In genomic region chr3:88410645-88411031, GRCm38 (mm10) we compare ENCODE assay signal across 9 mouse cellular contexts. TPM values are rescaled to one million over a fixed set of nuclear protein-coding genes. Genes with fewer than 3 reads are reported as not detected.
DNase-seq lines count a peak whose midpoint lies in the region; ATAC-seq and TF ChIP-seq lines count a peak whose summit lies in the region.
"Had no signal": no experiment of that assay in that cellular context is flagged by ENCODE, and none has a peak within 500 bp of the region (broad histone marks: within the 10 kb centered on the region; RNA-seq: fewer than 3 reads in every experiment).

No protein-coding gene starts in this region.

- DNase-seq in heart, adult 11 months, result peak; percentile 93
- no peak for DNase-seq in heart, adult 18-20 months
- DNase-seq in MEL (ENCODE audit: low read depth, low spot score), result no peak
- no peak for DNase-seq in heart, postnatal 0 days (ENCODE audit: low spot score)
- peak; percentile 19 for DNase-seq in liver, embryonic 13.5 days
- peak; percentile 81 for DNase-seq in yolk sac, embryonic 10.5 days (ENCODE audit: low spot score)
- DNase-seq in adrenal gland, adult 2 months, result no peak

- H3K9ac ChIP-seq in MEL (ENCODE audit: control insufficient read depth, low read depth, low read length, poor library complexity, severe bottlenecking), result peak overlapping the region; percentile 95
- peak overlapping the region; percentile 85; the same call in 1 of the 2 replicates for H3K9ac ChIP-seq in heart, postnatal 0 days (replicated peaks; ENCODE audit: low read depth, low read length)
- peak overlapping the region; percentile 86 for H3K9ac ChIP-seq in liver, embryonic 13.5 days

- peaks cover 0 to 26% of the 10 kb centered on the region in 2 experiments; a peak in 3 of 4 replicates for H3K4me1 ChIP-seq in MEL (ENCODE audit: control insufficient read depth in 1 of 2, insufficient read depth in 2 of 2, low read length in 2 of 2)
- H3K4me1 ChIP-seq in heart, postnatal 0 days (ENCODE audit: control insufficient read depth, insufficient read depth), result peaks cover 12% of the 10 kb centered on the region; the same call in 1 of the 2 replicates
- H3K4me1 ChIP-seq in liver, embryonic 13.5 days (replicated peaks), result peaks cover 82% of the 10 kb centered on the region

- peak overlapping the region; percentile 84 for H3K27ac ChIP-seq in MEL (ENCODE audit: control insufficient read depth, low read depth, low read length)
- peak overlapping the region; percentile 100 for H3K27ac ChIP-seq in heart, postnatal 0 days (ENCODE audit: low read depth)
- H3K27ac ChIP-seq in liver, embryonic 13.5 days, result peak overlapping the region; percentile 91

- H3K27me3 ChIP-seq in MEL (ENCODE audit: control insufficient read depth in 1 of 2, insufficient read depth in 2 of 2, low read length in 2 of 2), result no peaks in the 10 kb centered on the region
- no peaks in the 10 kb centered on the region for H3K27me3 ChIP-seq in heart, postnatal 0 days (ENCODE audit: control insufficient read depth, insufficient read depth, low read length)
- H3K27me3 ChIP-seq in liver, embryonic 13.5 days, result no peaks in the 10 kb centered on the region

- ATAC-seq in heart, postnatal 0 days (ENCODE audit: insufficient read depth, low read depth), result peak; percentile 2; the same call in 1 of the 2 replicates
- no peak for ATAC-seq in liver, embryonic 13.5 days (ENCODE audit: low read depth)
- no peak for ATAC-seq in inflammation-experienced regulatory T-cells, adult 6 months

- H3K4me2 ChIP-seq in heart, postnatal 0 days (ENCODE audit: low read depth, low read length), result peak overlapping the region; percentile 62
- H3K4me2 ChIP-seq in liver, embryonic 13.5 days, result peak overlapping the region; percentile 92

- H3K9me3 ChIP-seq in MEL (replicated peaks; ENCODE audit: insufficient read depth, low read length), result no peaks in the 10 kb centered on the region
- H3K9me3 ChIP-seq in heart, postnatal 0 days (replicated peaks; ENCODE audit: control insufficient read depth, low read length), result no peaks in the 10 kb centered on the region
- no peaks in the 10 kb centered on the region for H3K9me3 ChIP-seq in liver, embryonic 13.5 days (replicated peaks)

- peak overlapping the region; percentile 55 to 87 for H3K4me3 ChIP-seq in MEL (ENCODE audit: control insufficient read depth in 1 of 2, insufficient read depth in 1 of 2, low read depth in 2 of 2, low read length in 2 of 2)
- peak overlapping the region; percentile 64 for H3K4me3 ChIP-seq in heart, postnatal 0 days (ENCODE audit: low read depth, low read length)
- H3K4me3 ChIP-seq in liver, embryonic 13.5 days (replicated peaks), result peak overlapping the region; percentile 77

- TF ChIP-seq RAD21 in MEL (IDR thresholded peaks at IDR 0.05; ENCODE audit: low read depth, low read length), result no peak

- H3K79me2 ChIP-seq in MEL (ENCODE audit: control insufficient read depth, insufficient read depth, low read length, poor library complexity), result peaks cover 26% of the 10 kb centered on the region

- TF ChIP-seq POLR2A in MEL (IDR thresholded peaks at IDR 0.05; ENCODE audit: control insufficient read depth in 1 of 2, insufficient read depth in 1 of 2, low read depth in 1 of 2, low read length in 2 of 2, poor library complexity in 1 of 2), result no peak

- 19% methylated on average over 7 of the region's 7 CpGs for WGBS in heart, postnatal 0 days
- 27% methylated on average over 7 of the region's 7 CpGs for WGBS in liver, embryonic 13.5 days (ENCODE audit: insufficient replicate concordance)

- TF ChIP-seq EP300 in MEL (IDR thresholded peaks at IDR 0.05; ENCODE audit: low read depth in 1 of 2, low read length in 2 of 2), result no peak
- no peak for TF ChIP-seq EP300 in heart, postnatal 0 days (IDR thresholded peaks at IDR 0.05; ENCODE audit: low read depth)

- TF ChIP-seq CTCF in MEL (IDR thresholded peaks at IDR 0.05 in 2 of 3, conservative IDR thresholded peaks at IDR 0.05 in 1 of 3; ENCODE audit: control insufficient read depth in 1 of 3, insufficient read depth in 1 of 3, low read depth in 2 of 3, low read length in 3 of 3, poor library complexity in 1 of 3, severe bottlenecking in 1 of 3), result no peak
- TF ChIP-seq CTCF in heart, postnatal 0 days (IDR thresholded peaks at IDR 0.05; ENCODE audit: low read depth), result no peak

- peaks cover 0 to 15% of the 10 kb centered on the region in 2 experiments; a peak in 3 of 4 replicates for H3K36me3 ChIP-seq in MEL (ENCODE audit: control insufficient read depth in 1 of 2, insufficient read depth in 2 of 2, low read length in 2 of 2)
- peaks cover 20% of the 10 kb centered on the region for H3K36me3 ChIP-seq in heart, postnatal 0 days (replicated peaks; ENCODE audit: control insufficient read depth, insufficient read depth, low read length)
- H3K36me3 ChIP-seq in liver, embryonic 13.5 days, result peaks cover 46% of the 10 kb centered on the region

TF ChIP-seq in MEL, 35 proteins besides CTCF, POLR2A, EP300 and RAD21:
- TF ChIP-seq MEF2A (IDR thresholded peaks at IDR 0.05; ENCODE audit: extremely low read depth, insufficient replicate concordance, low read depth, low read length, poor library complexity, severe bottlenecking), result no peak
- TF ChIP-seq CHD1 (IDR thresholded peaks at IDR 0.05; ENCODE audit: low read depth, low read length), result peak; percentile 28; the same call in 1 of the 2 replicates

RNA-seq across cellular contexts. Expression of gene Pmf1, which starts 0.5 kb away (rescaled TPM):
- 10 to 100 TPM; 16.8 to 18.3 TPM for total RNA-seq in heart, adult 18-20 months (2021)
- total RNA-seq in MEL (2012; rRNA removed), result 139 and 144 TPM in 2 replicates
- 100 to 1,000 TPM in 1 of 2 experiments, not detected in 1; 357 TPM for polyA plus RNA-seq in MEL (2012; ENCODE audit: insufficient read depth in 1 of 2, insufficient read length in 2 of 2, low read depth in 1 of 2, low replicate concordance in 2 of 2, missing spikeins in 1 of 2)
- 86.0 and 116 TPM in 2 replicates for total RNA-seq in heart, postnatal 0 days (2014; rRNA removed; ENCODE audit: low replicate concordance)
- polyA plus RNA-seq in heart, postnatal 0 days (2015; fragmentation: Nextera tagmentation; extraction: Ambion mirVana), result 62.9 and 65.8 TPM in 2 replicates
- polyA plus RNA-seq in liver, embryonic 13.5 days (2015; fragmentation: Nextera tagmentation; extraction: Ambion mirVana), result 97.1 and 105 TPM in 2 replicates
- total RNA-seq in adrenal gland, adult 2 months (2021), result 10 to 100 TPM; 31.1 to 43.0 TPM
- 75.8 and 77.4 TPM in 2 replicates for polyA plus RNA-seq in adrenal gland, adult 2 months (2012; rRNA removed)
- 100 to 1,000 TPM in 1 of 3 experiments, 10 to 100 TPM in 2; 46.3 to 105 (median 50.5) TPM for polyA plus RNA-seq in inflammation-experienced regulatory T-cells, adult 6 months (2017; shearing (Covaris generic))

RNA-seq across cellular contexts. Expression of gene Slc25a44, which starts 14.3 kb away (rescaled TPM):
- 10 to 100 TPM; 12.3 to 14.2 TPM for total RNA-seq in heart, adult 18-20 months (2021)
- 26.2 and 30.5 TPM in 2 replicates for total RNA-seq in MEL (2012; rRNA removed)
- polyA plus RNA-seq in MEL (2012; ENCODE audit: insufficient read depth in 1 of 2, insufficient read length in 2 of 2, low read depth in 1 of 2, low replicate concordance in 2 of 2, missing spikeins in 1 of 2), result 10 to 100 TPM in 1 of 2 experiments, not detected in 1; 34.6 TPM
- 17.2 and 25.4 TPM in 2 replicates for total RNA-seq in heart, postnatal 0 days (2014; rRNA removed; ENCODE audit: low replicate concordance)
- polyA plus RNA-seq in heart, postnatal 0 days (2015; fragmentation: Nextera tagmentation; extraction: Ambion mirVana), result 9.6 and 9.7 TPM in 2 replicates
- polyA plus RNA-seq in liver, embryonic 13.5 days (2015; fragmentation: Nextera tagmentation; extraction: Ambion mirVana), result 10.4 and 13.2 TPM in 2 replicates
- total RNA-seq in adrenal gland, adult 2 months (2021), result 10 to 100 TPM; 51.1 to 59.4 TPM
- 40.7 and 40.9 TPM in 2 replicates for polyA plus RNA-seq in adrenal gland, adult 2 months (2012; rRNA removed)
- 10 to 100 TPM; 11.2 to 14.6 (median 14.4) TPM for polyA plus RNA-seq in inflammation-experienced regulatory T-cells, adult 6 months (2017; shearing (Covaris generic))

RNA-seq across cellular contexts. Expression of gene Bglap, which starts 26.4 kb away (rescaled TPM):
- total RNA-seq in heart, adult 18-20 months (2021), result not detected
- not detected in 2 replicates for total RNA-seq in MEL (2012; rRNA removed)
- under 1 TPM in 1 of 2 experiments, not detected in 1; 0.17 TPM for polyA plus RNA-seq in MEL (2012; ENCODE audit: insufficient read depth in 1 of 2, insufficient read length in 2 of 2, low read depth in 1 of 2, low replicate concordance in 2 of 2, missing spikeins in 1 of 2)
- total RNA-seq in heart, postnatal 0 days (2014; rRNA removed; ENCODE audit: low replicate concordance), result not detected in 2 replicates
- not detected in 2 replicates for polyA plus RNA-seq in heart, postnatal 0 days (2015; fragmentation: Nextera tagmentation; extraction: Ambion mirVana)
- not detected in 2 replicates for polyA plus RNA-seq in liver, embryonic 13.5 days (2015; fragmentation: Nextera tagmentation; extraction: Ambion mirVana)
- 1 to 10 TPM in 1 of 2 experiments, under 1 TPM in 1; 0.86 to 3.4 TPM for total RNA-seq in adrenal gland, adult 2 months (2021)
- polyA plus RNA-seq in adrenal gland, adult 2 months (2012; rRNA removed), result 1.1 TPM in 1 of 2 replicates, not detected in the other
- not detected for polyA plus RNA-seq in inflammation-experienced regulatory T-cells, adult 6 months (2017; shearing (Covaris generic))

RNA-seq across cellular contexts. Expression of gene Bglap2, which starts 32.1 kb away (rescaled TPM):
- total RNA-seq in heart, adult 18-20 months (2021), result not detected
- not detected in 2 replicates for total RNA-seq in MEL (2012; rRNA removed)
- not detected for polyA plus RNA-seq in MEL (2012; ENCODE audit: insufficient read depth in 1 of 2, insufficient read length in 2 of 2, low read depth in 1 of 2, low replicate concordance in 2 of 2, missing spikeins in 1 of 2)
- total RNA-seq in heart, postnatal 0 days (2014; rRNA removed; ENCODE audit: low replicate concordance), result not detected in 2 replicates
- not detected in 2 replicates for polyA plus RNA-seq in heart, postnatal 0 days (2015; fragmentation: Nextera tagmentation; extraction: Ambion mirVana)
- not detected in 2 replicates for polyA plus RNA-seq in liver, embryonic 13.5 days (2015; fragmentation: Nextera tagmentation; extraction: Ambion mirVana)
- 1 to 10 TPM in 1 of 2 experiments, not detected in 1; 2.2 TPM for total RNA-seq in adrenal gland, adult 2 months (2021)
- polyA plus RNA-seq in adrenal gland, adult 2 months (2012; rRNA removed), result 0.28 TPM in 1 of 2 replicates, not detected in the other
- polyA plus RNA-seq in inflammation-experienced regulatory T-cells, adult 6 months (2017; shearing (Covaris generic)), result not detected
- total RNA-seq: layer of hippocampus, postnatal 10 days had no signal

RNA-seq across cellular contexts. Expression of gene Bglap3, which starts 38.1 kb away (rescaled TPM):
- total RNA-seq in heart, adult 18-20 months (2021), result not detected
- 0.16 TPM in 1 of 2 replicates, not detected in the other for total RNA-seq in MEL (2012; rRNA removed)
- polyA plus RNA-seq in MEL (2012; ENCODE audit: insufficient read depth in 1 of 2, insufficient read length in 2 of 2, low read depth in 1 of 2, low replicate concordance in 2 of 2, missing spikeins in 1 of 2), result not detected
- not detected in 2 replicates for total RNA-seq in heart, postnatal 0 days (2014; rRNA removed; ENCODE audit: low replicate concordance)
- not detected in 2 replicates for polyA plus RNA-seq in heart, postnatal 0 days (2015; fragmentation: Nextera tagmentation; extraction: Ambion mirVana)
- 0.17 and 0.29 TPM in 2 replicates for polyA plus RNA-seq in liver, embryonic 13.5 days (2015; fragmentation: Nextera tagmentation; extraction: Ambion mirVana)
- 1 to 10 TPM in 1 of 2 experiments, under 1 TPM in 1; 0.63 to 1.2 TPM for total RNA-seq in adrenal gland, adult 2 months (2021)
- not detected in 2 replicates for polyA plus RNA-seq in adrenal gland, adult 2 months (2012; rRNA removed)
- not detected for polyA plus RNA-seq in inflammation-experienced regulatory T-cells, adult 6 months (2017; shearing (Covaris generic))

Comparison
In these comparisons a context has a peak if more than half of its experiments do, and no peak if none do; other contexts are left out.
1. DNase-seq: peak in heart, adult 11 months (single experiment), liver, embryonic 13.5 days (single experiment) and yolk sac, embryonic 10.5 days (single experiment); none in heart, adult 18-20 months (0 of 2), MEL (single experiment), heart, postnatal 0 days (single experiment) and adrenal gland, adult 2 months (single experiment).
2. Peak in every context shown above with its lines, with median percentiles within 50 percentile points of each other: H3K27ac ChIP-seq, H3K4me3 ChIP-seq and H3K9ac ChIP-seq.